Mouse (Mus musculus) left cerebral cortex, adult 8-10 months (tissue): ENCODE results near the gene Nhs. TPM values are rescaled to one million over a fixed set of nuclear protein-coding genes. Genes with fewer than 3 reads are reported as not detected.

Source experiments
- DNase-seq, 2 experiments: peaks; one replicate each; pipeline ENCODE4 v3.0.0; 2022; ENCODE audit warnings: low spot score in 2 of 2
- total RNA-seq, 4 experiments: library from RNA; stranded (reverse); gene quantifications; 2 replicates each; pipeline ENCODE4 v1.2.4; 2022

Nhs gene
- total RNA-seq, 4 experiments from 2014 or later, result 4.1 to 5.4 (median 4.6) TPM

DNA sequence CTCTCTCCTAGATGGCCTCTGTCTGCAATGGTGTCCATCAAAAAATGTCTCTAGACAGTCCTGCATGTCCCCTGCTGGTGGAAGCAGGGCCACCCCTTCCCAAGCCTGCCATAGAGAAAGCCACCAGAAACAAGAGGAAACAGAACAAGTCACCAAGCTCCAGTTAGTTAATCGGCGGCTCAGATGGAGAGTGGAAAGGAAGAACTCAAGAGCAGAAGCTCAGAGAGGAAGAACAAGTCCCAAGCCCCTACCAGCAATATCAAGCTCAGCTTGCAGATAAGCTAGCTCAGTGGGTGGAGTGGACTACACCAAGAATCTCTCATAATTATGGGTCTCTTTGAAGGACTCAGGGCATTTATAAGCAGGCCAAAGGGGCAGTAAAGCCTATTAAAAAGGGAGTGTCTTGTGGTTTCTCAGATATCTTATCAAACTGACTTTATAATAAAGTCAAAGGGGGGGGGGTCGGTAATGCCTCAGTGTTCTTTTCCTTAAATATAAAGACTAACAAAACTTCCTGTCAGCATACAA, 139.4 kb downstream of the Nhs start:
- no peak for DNase-seq

DNA sequence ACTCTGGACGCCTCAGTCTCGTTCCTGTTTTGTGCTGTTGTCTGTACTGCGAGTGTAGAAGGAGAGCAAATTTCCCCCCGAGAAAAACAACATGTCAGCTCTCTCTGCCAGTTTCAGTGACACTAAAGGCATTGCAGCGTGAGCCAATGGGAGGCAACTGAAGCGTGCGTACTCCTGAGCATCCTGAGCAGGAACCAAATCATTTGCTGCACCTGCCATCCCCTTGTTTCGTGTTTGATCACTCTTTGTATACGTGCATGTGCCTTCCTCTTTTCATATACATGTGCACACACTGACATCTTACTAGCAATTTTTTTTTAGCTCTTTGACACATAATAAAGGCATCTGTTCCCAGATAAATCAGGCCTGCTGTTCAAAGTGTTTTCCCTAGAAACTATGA, 142.1 kb downstream of the Nhs start:
- no peak for DNase-seq

DNA sequence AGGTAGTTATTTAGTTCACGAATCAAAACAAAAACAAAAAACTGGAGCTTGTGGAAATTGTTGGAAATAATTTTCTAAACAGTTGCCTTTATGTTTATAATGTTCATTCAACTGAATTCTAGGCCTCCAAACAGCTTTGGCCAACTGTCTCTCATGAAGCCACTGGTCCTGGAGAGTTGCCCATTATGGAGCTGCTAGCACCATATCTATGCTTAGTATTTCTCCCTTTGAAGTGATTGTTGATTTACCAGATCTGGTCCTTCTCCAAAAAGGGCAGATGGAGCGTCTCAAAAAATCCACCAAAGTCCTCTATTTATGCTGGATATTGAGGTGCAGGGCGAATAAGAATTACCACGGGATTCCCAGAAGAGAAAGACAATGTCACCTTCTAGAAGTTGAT, 147.0 kb downstream of the Nhs start:
- no peak for DNase-seq

DNA sequence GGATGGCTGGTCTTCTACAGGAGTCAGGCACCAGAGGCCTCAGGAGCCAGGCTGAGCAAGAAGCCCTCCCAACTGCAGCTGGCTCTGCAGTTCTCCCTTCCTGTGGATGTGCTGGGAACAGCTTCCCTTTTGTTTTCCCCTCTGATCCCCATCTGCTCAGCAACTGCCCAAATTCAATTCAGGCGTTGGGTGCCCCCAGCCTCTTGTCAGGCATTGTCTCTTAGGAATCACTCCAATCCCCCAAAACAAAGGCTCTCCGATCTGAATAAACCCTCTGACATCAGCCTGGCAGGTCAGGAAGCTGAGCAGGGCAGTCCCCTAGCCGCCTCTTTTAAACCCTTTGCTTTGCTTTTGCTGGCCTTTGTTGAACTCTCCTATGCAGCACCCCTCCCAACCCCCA, 149.7 kb downstream of the Nhs start:
- DNase-seq, result no peak

DNA sequence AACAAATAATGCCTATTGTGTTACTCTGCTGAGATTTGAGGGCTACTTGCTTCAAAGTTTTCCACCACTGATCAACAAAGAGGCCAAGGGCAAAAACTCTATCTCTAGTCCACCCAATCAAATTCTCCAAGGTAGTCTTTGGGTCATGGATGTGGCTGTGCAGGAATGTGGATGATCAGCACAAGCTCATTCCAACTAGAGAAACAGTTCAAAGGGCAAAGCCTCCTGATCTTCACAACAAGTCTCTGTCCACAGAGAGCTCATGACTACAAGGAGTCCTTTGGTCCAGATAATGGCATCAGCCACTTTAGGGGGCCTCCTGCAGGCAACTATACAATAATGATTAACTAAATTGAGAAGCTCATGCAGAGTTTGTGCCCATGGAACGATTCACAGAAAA, 155.7 kb downstream of the Nhs start:
- DNase-seq, result no peak

DNA sequence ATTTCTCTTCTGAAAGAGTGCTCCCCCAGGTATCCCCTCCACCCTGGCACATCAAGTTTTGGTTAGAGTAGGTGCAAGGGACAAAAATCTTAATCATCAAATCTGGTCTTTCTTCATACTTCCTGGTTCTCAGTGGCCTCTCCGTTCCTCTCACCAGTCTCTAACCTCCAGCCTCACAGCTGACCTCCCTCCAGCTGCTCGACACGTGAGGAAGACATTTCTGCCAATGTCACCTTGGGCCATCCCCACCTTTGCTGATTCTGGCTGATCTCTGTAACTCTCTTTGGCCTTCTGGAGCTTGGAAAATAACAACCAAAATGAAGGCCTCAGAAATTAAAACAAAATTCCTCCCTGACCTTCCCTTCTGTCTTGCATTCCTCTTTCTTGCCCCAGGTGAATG, 160.7 kb downstream of the Nhs start:
- no peak for DNase-seq

DNA sequence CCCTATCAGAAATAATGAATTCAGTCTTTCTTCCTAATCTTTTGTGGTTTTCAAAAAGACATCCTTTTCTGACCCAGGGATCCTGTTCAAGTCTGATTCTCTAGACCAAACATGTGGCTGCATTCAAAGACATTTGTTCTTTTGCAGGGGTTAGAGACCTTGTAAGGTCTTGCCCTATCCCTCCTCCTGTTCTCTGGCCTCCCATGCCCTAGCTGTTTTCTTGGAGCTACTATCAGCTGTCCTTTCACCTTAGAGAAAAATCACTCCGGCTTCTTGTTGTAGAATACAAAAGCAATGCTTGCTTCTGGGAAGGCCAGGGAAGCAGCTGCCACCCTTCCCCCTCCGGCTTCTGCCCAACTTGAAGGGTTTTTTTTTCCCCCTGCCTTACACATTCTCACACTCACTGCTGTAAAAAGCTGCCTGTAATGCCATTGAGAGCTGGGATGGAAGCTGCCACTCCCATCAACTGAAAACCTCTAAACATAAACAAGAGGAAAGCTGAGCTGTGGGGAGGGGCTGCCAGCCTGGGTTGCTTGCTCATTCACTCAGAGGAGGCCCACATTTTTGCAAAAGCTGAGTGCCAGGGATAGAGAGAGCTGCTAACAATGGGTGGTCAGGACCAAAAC, 162.2 kb downstream of the Nhs start:
- DNase-seq, result no peak

DNA sequence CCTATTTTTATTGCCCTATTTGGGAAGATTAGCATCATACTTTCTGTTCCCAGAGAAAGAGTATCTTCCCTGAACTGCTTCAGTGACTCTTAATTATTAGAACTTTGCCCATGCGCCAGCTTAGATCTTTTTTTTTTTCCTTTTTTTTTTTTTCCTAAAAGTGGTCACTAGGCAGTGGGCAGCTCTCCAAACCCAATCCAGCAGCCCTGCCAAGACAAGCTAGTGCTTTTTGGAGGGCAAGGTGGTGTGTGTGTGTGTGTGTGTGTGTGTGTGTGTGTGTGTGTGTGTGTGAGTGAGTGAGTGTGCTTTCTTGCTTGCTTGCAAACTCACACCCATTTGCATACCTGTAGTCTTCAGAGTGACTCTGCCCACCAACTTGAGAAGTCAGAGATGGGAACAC, 169.4 kb downstream of the Nhs start:
- DNase-seq, result no peak

DNA sequence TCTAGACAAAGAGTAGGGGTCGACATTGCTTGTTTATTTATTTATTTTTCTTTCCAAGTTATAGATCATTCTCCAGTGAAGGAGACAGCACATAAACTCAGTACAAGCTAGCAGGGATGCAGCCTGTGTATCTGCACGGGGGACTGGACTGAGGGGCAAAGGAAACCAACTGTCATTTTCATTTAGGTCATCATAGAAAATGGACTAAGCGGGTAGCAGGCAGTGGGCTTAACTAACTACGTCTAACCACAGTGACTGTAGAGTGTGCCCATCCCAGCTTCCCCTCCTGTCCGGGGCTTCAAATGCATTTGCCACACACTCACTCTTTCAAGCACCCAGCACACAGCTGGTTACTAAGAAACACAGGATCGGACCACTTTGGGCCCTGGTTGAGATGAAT, 174.6 kb downstream of the Nhs start:
- DNase-seq, result no peak

DNA sequence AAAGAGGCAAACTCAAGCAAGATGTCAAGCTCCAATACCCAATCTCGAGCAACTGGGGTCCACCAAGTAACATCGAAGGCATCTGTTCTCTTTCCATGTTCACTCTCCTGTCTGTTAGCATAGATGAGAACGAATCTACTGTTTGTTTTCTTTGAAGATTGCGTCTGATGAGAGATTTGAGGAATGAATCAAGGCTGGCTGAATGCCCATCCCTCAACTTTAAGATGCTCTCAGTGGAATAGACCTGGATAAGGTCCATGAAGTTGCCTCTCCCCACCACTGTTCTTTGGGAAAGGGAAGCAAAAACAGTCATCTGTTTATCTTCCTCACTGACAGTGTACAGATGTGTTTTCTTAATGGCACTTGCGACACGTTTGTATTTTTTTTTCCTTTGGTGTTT, 178.1 kb downstream of the Nhs start:
- DNase-seq, result no peak

DNA sequence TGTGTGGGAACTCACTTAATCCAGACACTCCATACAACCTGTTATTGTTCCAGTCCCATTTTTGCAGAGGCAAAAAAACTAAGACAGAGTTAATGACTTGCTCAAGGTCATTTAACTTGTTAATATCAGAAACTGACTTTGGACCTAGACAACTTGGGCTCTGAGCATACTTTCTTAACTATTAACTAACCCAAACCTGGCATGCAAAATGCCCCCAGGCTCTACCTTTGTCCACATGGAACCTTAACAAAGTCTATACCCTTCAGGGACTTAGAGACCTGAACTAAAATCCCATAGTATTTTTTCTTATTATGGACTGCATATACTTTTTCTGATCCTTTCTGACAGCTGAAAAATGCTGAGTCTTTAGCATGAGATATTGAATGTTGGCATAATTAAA, 179.6 kb downstream of the Nhs start:
- no peak for DNase-seq

DNA sequence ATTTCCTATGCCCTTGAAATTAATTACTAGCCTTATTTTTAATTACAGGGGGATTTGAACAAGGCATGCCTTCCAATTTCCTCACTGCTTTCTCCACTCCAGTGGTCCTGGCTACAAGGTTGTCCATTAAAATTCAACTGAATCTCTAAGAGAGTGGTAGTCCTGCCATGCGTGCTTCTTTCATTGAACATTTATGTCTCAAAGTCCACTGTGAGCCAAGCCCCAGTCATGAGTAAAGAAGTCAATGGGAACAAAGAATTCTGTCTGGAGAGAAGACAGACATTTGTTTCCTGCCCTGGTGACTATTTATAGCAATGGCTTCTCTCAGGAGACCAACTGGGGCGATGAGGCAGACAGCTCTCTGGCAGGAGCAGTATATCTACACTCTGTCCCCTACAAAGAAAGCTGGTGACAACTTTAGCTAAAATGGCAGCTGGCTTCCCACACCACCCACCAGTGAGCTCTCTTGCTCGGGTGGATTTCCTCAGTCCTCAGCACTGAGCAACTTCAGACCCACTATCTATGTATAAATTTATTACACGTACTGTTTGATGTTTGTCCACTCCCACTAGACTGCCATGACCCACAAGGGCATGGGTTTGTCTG, 182.2 kb downstream of the Nhs start:
- no peak for DNase-seq

DNA sequence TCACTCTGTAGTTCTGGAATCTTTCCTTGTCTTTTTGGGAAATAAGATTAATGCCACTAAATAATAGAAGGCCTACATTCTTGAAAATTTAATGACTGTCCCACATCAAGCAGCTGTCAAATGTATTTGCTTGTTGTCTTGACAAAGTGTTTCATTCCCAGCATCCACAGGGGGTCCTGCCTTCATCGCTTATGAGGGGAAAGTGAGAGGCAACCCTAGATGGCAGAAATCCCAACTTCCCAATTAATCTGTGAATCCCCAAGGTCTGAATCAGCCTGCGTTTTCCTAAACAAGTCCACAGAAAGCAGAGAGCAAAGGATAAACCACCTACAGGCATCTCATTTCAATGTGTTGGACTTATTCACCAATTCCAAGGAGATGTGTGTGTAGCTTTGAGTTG, 183.2 kb downstream of the Nhs start:
- no peak for DNase-seq

DNA sequence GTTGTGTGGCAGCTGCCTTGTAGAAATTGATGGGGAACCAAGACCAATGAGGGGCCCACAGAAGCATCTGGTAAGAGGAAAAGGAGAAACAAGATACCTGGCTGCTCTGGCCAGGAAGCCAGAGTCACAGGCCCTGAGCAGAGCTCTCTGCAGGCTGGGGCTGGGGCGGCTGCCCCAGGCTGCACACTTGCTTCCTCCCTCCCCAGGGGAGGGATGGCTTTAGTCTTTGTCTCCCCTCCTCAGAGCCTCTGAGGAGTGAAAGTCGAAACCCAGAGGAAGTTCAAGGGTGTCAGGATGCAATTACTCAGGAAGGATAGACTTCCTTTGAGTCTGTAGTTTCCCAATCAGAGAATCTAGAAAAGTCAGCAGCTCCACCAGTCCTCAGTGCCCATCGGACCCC, 186.0 kb downstream of the Nhs start:
- DNase-seq, result no peak

DNA sequence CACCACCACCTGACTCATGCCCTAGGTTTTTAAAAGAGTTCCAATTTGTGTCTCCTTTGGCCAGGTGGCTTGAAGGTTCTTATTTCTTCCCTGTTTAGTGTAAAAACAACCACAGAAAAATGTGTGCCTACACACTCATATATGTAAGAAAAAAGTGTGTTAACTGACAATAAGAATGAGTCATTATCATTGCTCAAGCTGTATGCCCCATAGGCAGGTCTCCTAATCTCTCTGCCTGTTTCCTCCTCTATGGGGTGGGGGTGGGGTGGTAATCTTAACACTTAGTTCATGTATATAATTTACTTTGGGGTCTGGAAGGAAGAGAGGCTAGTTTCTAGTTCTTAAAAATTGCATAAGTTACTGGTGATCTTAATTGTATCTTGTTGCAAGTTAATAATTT, 186.8 kb downstream of the Nhs start:
- DNase-seq, result no peak

DNA sequence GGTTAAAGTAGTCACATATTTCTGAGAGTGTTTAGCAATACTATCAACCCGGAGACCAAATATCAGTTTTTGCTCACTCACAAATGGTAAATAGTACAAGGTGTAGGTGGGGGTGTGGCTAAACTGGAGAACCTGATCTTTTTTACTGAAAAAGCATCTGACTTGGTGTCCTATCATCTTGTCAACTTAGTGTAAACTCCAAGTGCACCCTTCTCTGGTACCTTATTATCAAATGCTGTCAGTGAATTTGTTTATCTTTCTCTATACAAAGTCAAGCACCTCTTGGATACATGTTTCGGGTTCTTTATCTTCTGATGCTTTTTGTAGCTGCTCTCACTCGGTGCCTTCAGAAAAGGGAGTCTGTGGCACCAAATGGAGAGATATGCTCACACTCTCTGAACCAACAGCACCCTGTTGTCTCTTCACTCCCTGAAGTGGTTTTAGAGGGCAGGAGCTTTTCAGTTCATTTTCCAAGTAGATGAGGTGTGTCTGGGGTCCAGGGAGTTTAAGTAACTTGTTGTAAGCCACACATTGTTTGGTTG, 187.5 kb downstream of the Nhs start:
- DNase-seq, result no peak

DNA sequence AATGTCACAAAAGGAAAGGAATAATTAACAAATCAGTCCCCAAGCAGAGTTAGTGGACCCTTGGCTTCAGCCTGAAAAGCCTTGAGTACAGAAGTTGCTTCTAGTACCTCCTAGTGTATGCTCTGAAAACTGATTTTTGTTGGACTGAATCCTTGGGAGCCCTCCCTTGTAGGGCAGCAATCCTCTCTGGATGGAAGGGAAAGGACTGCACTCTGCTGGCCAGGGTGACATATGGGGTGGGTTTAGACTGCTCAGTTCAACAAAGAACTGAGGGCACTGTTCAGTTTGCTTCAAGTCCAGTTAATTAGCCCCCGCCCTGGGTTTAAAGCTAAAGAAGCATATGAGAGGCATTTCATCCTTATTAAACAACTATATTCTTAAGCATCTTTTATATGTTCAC, 188.4 kb downstream of the Nhs start:
- DNase-seq, result no peak

DNA sequence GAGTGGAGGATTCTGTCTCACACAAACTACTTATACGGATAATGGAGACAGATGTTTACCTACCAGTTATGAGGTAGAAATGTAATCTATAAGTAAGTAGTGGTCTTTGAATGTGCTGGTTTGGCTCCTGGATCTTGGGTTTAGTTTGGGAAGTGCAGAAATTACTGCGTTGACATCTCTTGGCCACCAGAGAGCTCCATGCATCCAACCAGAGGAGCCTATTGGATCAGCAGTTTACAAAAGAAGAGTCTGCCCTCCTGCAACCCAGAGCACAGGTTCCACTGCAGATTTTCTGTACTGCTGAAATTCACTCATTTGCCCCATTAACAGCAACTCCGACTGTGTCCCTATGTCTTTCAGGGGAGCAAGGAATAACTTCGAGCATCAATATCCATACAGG, 191.8 kb downstream of the Nhs start:
- no peak for DNase-seq

DNA sequence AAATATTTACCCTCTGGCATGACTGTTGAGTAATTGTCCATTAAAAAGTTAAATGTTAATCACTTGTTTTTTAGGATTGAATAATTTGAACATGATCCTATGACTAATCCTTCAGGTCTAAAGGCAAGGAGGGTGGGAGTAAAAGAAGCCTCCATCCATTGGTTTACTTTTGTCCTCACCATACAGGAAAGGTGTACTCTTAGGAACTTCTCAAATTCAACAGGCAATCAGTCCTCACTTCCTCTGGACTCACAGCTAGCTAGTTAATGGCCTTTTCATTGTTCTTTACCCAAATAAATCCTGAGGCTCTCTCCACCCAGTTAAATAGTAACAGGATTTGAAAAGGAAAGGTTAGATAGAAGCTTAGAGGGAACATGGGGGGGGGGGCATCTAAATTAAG, 196.2 kb downstream of the Nhs start:
- no peak for DNase-seq

DNA sequence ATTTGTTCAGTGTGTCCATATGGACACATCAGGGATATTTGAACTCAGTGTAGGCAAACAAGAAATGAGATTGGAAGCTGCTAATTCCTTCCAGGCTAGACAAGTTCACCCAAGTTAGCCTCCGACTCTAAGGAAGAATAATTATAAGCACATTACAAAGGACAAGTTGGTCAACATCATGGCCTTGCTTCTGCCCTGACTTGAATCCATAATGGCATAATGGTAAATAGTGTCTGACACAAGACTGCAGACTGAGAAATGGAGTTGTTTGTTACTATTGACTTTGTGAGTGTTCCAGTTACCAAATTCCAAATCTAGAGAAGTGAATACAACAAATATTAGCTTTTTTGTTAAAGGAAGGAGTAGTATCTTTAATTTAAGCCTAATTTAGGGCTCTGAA, 196.7 kb downstream of the Nhs start:
- DNase-seq, result no peak

DNA sequence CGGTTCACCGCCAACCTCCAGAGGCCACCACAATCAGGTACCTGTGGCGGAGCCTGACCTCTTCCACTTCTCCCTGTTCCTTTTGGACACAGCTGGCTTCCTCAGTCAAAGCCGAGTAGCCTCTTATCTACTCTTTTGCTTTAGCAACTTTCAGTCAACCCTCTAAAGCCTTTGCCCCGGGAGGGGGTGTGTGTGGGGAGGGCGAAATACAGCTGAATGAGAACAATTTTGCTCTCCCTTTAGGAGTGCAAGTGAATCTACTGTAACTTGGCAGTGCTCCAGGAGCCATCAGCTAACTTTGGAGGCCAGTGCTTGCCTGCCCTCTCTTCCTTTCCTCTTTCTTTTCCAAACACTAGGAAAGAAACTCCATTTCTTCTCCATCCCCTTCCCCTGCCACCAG, 197.8 kb downstream of the Nhs start:
- no peak for DNase-seq

DNA sequence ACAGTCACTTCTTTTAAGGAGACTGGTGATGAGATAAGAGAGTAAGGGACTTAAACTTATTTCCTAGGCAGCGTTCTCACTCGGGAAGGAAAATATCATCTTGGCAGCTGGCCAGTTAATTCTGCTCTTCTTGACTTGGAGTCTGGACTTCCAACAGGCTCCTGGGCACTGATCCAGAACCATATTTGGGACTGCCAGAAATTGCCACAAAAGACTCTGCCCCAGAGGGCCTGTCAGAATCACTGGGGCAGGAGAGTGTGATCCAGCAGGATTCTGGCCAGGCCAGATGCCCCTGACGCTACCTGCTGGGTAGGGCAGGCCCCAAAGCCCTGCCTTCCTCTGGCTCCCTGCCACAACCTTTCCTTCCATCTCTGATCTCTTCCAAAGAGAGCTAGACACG, 198.4 kb downstream of the Nhs start:
- DNase-seq, result no peak

DNA sequence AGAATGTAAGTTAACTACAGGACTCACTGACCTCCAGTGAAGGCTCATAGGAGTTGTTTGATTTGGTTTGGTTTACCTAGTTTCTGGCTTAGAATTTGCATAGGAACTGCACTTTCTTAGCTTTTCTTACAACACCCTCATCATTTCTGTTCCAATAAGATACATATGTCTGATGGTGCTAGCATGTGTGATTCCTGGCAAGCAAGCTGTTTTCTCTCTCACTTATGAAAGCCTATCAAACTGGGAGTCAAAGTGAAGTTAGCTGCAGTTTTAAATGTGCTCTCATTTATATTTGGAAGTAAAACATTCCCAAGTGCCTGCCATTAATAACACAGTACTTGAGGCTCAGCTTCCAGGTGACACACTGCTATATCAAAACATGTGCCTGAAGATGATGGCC, 207.2 kb downstream of the Nhs start:
- no peak for DNase-seq
